Mouse (Mus musculus) G1E (cell line): ENCODE measurements around the gene Olfr51. TPM values are rescaled to one million over a fixed set of nuclear protein-coding genes. Genes with fewer than 3 reads are reported as not detected.

ENCODE experiments used
- ATAC-seq: 2 replicates; pipeline ENCODE4 v1.8.0; 2016; ENCODE audit warnings: mild to moderate bottlenecking; ENCODE audit not compliant: insufficient number of reproducible peaks, poor library complexity, low FRiP score, severe bottlenecking; ENCODE audit errors: extremely low read depth
- DNase-seq: peaks from one replicate; pipeline ENCODE4 v3.0.0; 2012; ENCODE audit warnings: low spot score
- H3K27me3 ChIP-seq: 2 replicates; pipeline ENCODE4 v1.6.1; 2012; ENCODE audit warnings: mild to moderate bottlenecking, low read length, inconsistent platforms; ENCODE audit not compliant: insufficient read depth
- H3K36me3 ChIP-seq: replicated peaks from 2 replicates; pipeline ENCODE3; 2012; ENCODE audit warnings: mild to moderate bottlenecking, inconsistent platforms
- H3K4me1 ChIP-seq: 2 replicates; pipeline ENCODE4 v1.6.1; 2012; ENCODE audit warnings: low read depth, low read length, inconsistent platforms, mixed read lengths; ENCODE audit not compliant: insufficient read depth
- H3K4me3 ChIP-seq: 2 replicates; pipeline ENCODE4 v1.5.1; 2012; ENCODE audit warnings: low read depth, mild to moderate bottlenecking, inconsistent platforms, low read length, moderate library complexity, mixed read lengths
- H3K9me3 ChIP-seq: replicated peaks from 2 replicates; pipeline ENCODE4 v1.6.1; 2012; ENCODE audit warnings: inconsistent platforms
- CTCF ChIP-seq: IDR thresholded peaks from 2 replicates; pipeline ENCODE4 v1.5.1; 2012; ENCODE audit warnings: low read depth, low read length, inconsistent platforms, mixed read lengths
- GATA1 ChIP-seq: IDR thresholded peaks from 2 replicates; pipeline ENCODE4 v1.6.1; 2012; ENCODE audit warnings: borderline replicate concordance, low read length, inconsistent platforms, mixed read lengths
- GATA2 ChIP-seq: IDR thresholded peaks from 2 replicates; pipeline ENCODE4 v1.6.1; 2012; ENCODE audit warnings: low read depth, low read length, inconsistent platforms, borderline replicate concordance
- POLR2AphosphoS5 ChIP-seq: IDR thresholded peaks from 2 replicates; pipeline ENCODE4 v1.6.1; 2012; ENCODE audit warnings: low read depth, low read length, inconsistent platforms; ENCODE audit not compliant: insufficient replicate concordance
- TAL1 ChIP-seq: conservative IDR thresholded peaks from 2 replicates; pipeline ENCODE4 v1.6.1; 2012; ENCODE audit warnings: low read depth, low read length, inconsistent platforms, mixed read lengths
- polyA plus RNA-seq: library from polyadenylated mRNA; stranded (reverse); fragments of >175 nt; gene quantifications from 2 replicates; pipeline ENCODE4 v1.2.3, GENCODE M21; 2012
- total RNA-seq, 2 experiments: library from RNA; stranded (forward) in 1 of 2; stranded (reverse) in 1 of 2; fragments of 200-1000 nt in 1 of 2; fragments of >200 nt in 1 of 2; fragmentation: Nextera tagmentation in 1 of 2; gene quantifications; 2 replicates each; pipeline ENCODE4 v1.2.3; 2014 to 2017

The Olfr51 gene
- total RNA-seq (2014; fragmentation: Nextera tagmentation) (not detected in 2 replicates), total RNA-seq (2017) (0.11 TPM in 1 of 2 replicates, not detected in the other), polyA plus RNA-seq (not detected in 2 replicates)

GRCm38 (mm10) chr11:51003296-51003695 lies at the start of gene Olfr51:
Gene Olfr51, plus strand, starts transcription at chr11:51003596.
- H3K36me3 ChIP-seq, result no peaks in the 10 kb centered on the region
- no peaks in the 10 kb centered on the region for H3K27me3 ChIP-seq
- H3K4me1 ChIP-seq, result no peaks in the 10 kb centered on the region
- ATAC-seq (no peak), DNase-seq (no peak)
- H3K4me3 ChIP-seq, result no peak within 1 kb of the TSS
- TF ChIP-seq CTCF (no peak), POLR2AphosphoS5 (no peak), GATA2 (no peak), GATA1 (no peak), TAL1 (no peak)
- peaks cover 11% of the 10 kb centered on the region for H3K9me3 ChIP-seq

GRCm38 (mm10) chr11:50953665-50954064 lies 49.7 kb upstream of the Olfr51 start, which contains the start of gene Prop1:
Gene Prop1, minus strand, starts transcription at chr11:50953765.
- TF ChIP-seq TAL1, result no peak
- TF ChIP-seq GATA1, result no peak
- TF ChIP-seq POLR2AphosphoS5, result no peak
- no peak for TF ChIP-seq GATA2
- TF ChIP-seq CTCF, result no peak
- H3K4me1 ChIP-seq, result no peaks in the 10 kb centered on the region

GRCm38 (mm10) chr11:50964886-50965285 lies 38.5 kb upstream of the Olfr51 start:
- TF ChIP-seq GATA2, result no peak
- TF ChIP-seq GATA1, result no peak
- no peak for TF ChIP-seq TAL1
- no peak for TF ChIP-seq CTCF
- no peak for TF ChIP-seq POLR2AphosphoS5
- Histone ChIP-seq H3K36me3 (no peaks in the 10 kb centered on the region), H3K4me1 (no peaks in the 10 kb centered on the region), H3K4me3 (no peak overlapping the region), H3K27me3 (no peaks in the 10 kb centered on the region), H3K9me3 (peaks cover 24% of the 10 kb centered on the region)
- ATAC-seq, result no peak
- DNase-seq, result no peak

More at GRCm38 (mm10) chr11:50953665-50954064, 49.7 kb upstream of the Olfr51 start, which contains the start of gene Prop1:
- DNase-seq, result no peak
- peaks cover 59% of the 10 kb centered on the region for H3K9me3 ChIP-seq
- H3K36me3 ChIP-seq, result no peaks in the 10 kb centered on the region
- no peak for ATAC-seq
- no peaks in the 10 kb centered on the region for H3K27me3 ChIP-seq
- no peak within 1 kb of the TSS for H3K4me3 ChIP-seq

GRCm38 (mm10) chr11:50966230-50966629 lies 37.2 kb upstream of the Olfr51 start, which contains the start of gene Olfr1378:
Gene Olfr1378, plus strand, starts transcription at chr11:50966530.
- DNase-seq, result no peak
- no peaks in the 10 kb centered on the region for H3K4me1 ChIP-seq
- no peaks in the 10 kb centered on the region for H3K27me3 ChIP-seq
- no peak within 1 kb of the TSS for H3K4me3 ChIP-seq
- TF ChIP-seq GATA2 (no peak), POLR2AphosphoS5 (no peak), TAL1 (no peak), CTCF (no peak), GATA1 (no peak)
- no peak for ATAC-seq
- H3K9me3 ChIP-seq, result peaks cover 26% of the 10 kb centered on the region
- no peaks in the 10 kb centered on the region for H3K36me3 ChIP-seq

- ATAC-seq, result no peak
These were observed 26.2 kb upstream of the Olfr51 start for GRCm38 (mm10) chr11:50977216-50977615.

GRCm38 (mm10) chr11:50981667-50982066 lies 21.7 kb upstream of the Olfr51 start, which contains the start of gene Olfr1377:
Gene Olfr1377, plus strand, starts transcription at chr11:50981967.
- H3K9me3 ChIP-seq, result peaks cover 37% of the 10 kb centered on the region
- TF ChIP-seq GATA1, result no peak
- no peak for TF ChIP-seq POLR2AphosphoS5
- no peak for TF ChIP-seq TAL1
- no peaks in the 10 kb centered on the region for H3K27me3 ChIP-seq
- no peaks in the 10 kb centered on the region for H3K36me3 ChIP-seq
- no peak within 1 kb of the TSS for H3K4me3 ChIP-seq
- H3K4me1 ChIP-seq, result no peaks in the 10 kb centered on the region
- no peak for ATAC-seq
- no peak for DNase-seq

More at GRCm38 (mm10) chr11:50977216-50977615, 26.2 kb upstream of the Olfr51 start:
- no peak for DNase-seq
- TF ChIP-seq CTCF (no peak), GATA2 (no peak), GATA1 (no peak), TAL1 (no peak), POLR2AphosphoS5 (no peak)
- H3K36me3 ChIP-seq, result no peaks in the 10 kb centered on the region
- peaks cover 42% of the 10 kb centered on the region for H3K9me3 ChIP-seq
- no peak overlapping the region for H3K4me3 ChIP-seq
- H3K4me1 ChIP-seq, result no peaks in the 10 kb centered on the region
- H3K27me3 ChIP-seq, result no peaks in the 10 kb centered on the region
